Mouse (Mus musculus) ovary, postnatal 36 days (tissue): ENCODE measurements around the gene Gprin1.

Experiments
- DNase-seq: peaks from one replicate; pipeline ENCODE4 v3.0.0; 2022; ENCODE audit warnings: low spot score, mixed read lengths

Gprin1 gene

GRCm38 (mm10) chr13:54760164-54760795 is 10.6 kb upstream of the Gprin1 start:
- DNase-seq = no peak

GRCm38 (mm10) chr13:54759496-54759895 is 9.8 kb upstream of the Gprin1 start:
- no peak for DNase-seq

- DNase-seq = no peak
Observed at GRCm38 (mm10) chr13:54758756-54759470, 9.2 kb upstream of the Gprin1 start.

GRCm38 (mm10) chr13:54758045-54758755 is 8.5 kb upstream of the Gprin1 start:
- DNase-seq = peak; percentile 80

GRCm38 (mm10) chr13:54757093-54757830 is 7.6 kb upstream of the Gprin1 start:
- no peak for DNase-seq

GRCm38 (mm10) chr13:54756156-54756712 is 6.6 kb upstream of the Gprin1 start:
- DNase-seq = no peak

GRCm38 (mm10) chr13:54755201-54755830 is 5.6 kb upstream of the Gprin1 start:
- DNase-seq = no peak

GRCm38 (mm10) chr13:54754169-54755080 is 4.8 kb upstream of the Gprin1 start:
- DNase-seq = no peak

GRCm38 (mm10) chr13:54753733-54754132 is 4.1 kb upstream of the Gprin1 start:
- no peak for DNase-seq

- no peak for DNase-seq
Observed at GRCm38 (mm10) chr13:54752656-54753055, 3.0 kb upstream of the Gprin1 start.

GRCm38 (mm10) chr13:54750699-54751098 is 1.0 kb upstream of the Gprin1 start:
- no peak for DNase-seq

GRCm38 (mm10) chr13:54749061-54749863 is 412 bp downstream of the Gprin1 start:
- peak; percentile 58 for DNase-seq

- no peak for DNase-seq
Observed at GRCm38 (mm10) chr13:54748721-54749060, 983 bp downstream of the Gprin1 start.

- DNase-seq = no peak
Observed at GRCm38 (mm10) chr13:54748190-54748589, 1.5 kb downstream of the Gprin1 start.

GRCm38 (mm10) chr13:54746896-54747295 is 2.8 kb downstream of the Gprin1 start:
- DNase-seq = no peak

GRCm38 (mm10) chr13:54746110-54746509 is 3.6 kb downstream of the Gprin1 start:
- no peak for DNase-seq

- DNase-seq = peak; percentile 8
Observed at GRCm38 (mm10) chr13:54738213-54738601, 11.5 kb downstream of the Gprin1 start.

GRCm38 (mm10) chr13:54737488-54738212 is 12.0 kb downstream of the Gprin1 start:
- DNase-seq = peak; percentile 22

- DNase-seq = no peak
Observed at GRCm38 (mm10) chr13:54736931-54737330, 12.7 kb downstream of the Gprin1 start.
